Mouse (Mus musculus) telencephalon, adult 2 months (tissue): Measurements from ENCODE around the gene Hoxa3.

Experiments used
- DNase-seq: peaks from one replicate; pipeline ENCODE4 v3.0.0-alpha.2; 2011; ENCODE audit warnings: low read depth, low spot score

Hoxa3 gene

GRCm38 (mm10) chr6:52185222-52185621, 27.9 kb downstream of the Hoxa3 start:
- DNase-seq: no peak

GRCm38 (mm10) chr6:52184668-52185067, 28.5 kb downstream of the Hoxa3 start:
- DNase-seq: no peak

GRCm38 (mm10) chr6:52183311-52184080, 29.6 kb downstream of the Hoxa3 start:
- DNase-seq: no peak

GRCm38 (mm10) chr6:52182793-52183192, 30.3 kb downstream of the Hoxa3 start:
- no peak for DNase-seq

- no peak for DNase-seq
Observed at GRCm38 (mm10) chr6:52182030-52182429, 31.1 kb downstream of the Hoxa3 start.

GRCm38 (mm10) chr6:52180726-52181125, 32.4 kb downstream of the Hoxa3 start:
- no peak for DNase-seq

GRCm38 (mm10) chr6:52180213-52180710, 32.9 kb downstream of the Hoxa3 start:
- no peak for DNase-seq

- DNase-seq: no peak
Observed at GRCm38 (mm10) chr6:52179690-52180089, 33.4 kb downstream of the Hoxa3 start.

- DNase-seq: no peak
Observed at GRCm38 (mm10) chr6:52178918-52179665, 34.0 kb downstream of the Hoxa3 start.

GRCm38 (mm10) chr6:52177806-52178205, 35.3 kb downstream of the Hoxa3 start:
- DNase-seq: no peak

- no peak for DNase-seq
Observed at GRCm38 (mm10) chr6:52177061-52177735, 35.9 kb downstream of the Hoxa3 start, which contains the start of gene 5730596B20Rik. Gene 5730596B20Rik (plus strand): TSS chr6:52177498.

- DNase-seq: no peak
Observed at GRCm38 (mm10) chr6:52176391-52176790, 36.7 kb downstream of the Hoxa3 start.

- DNase-seq: no peak
Observed at GRCm38 (mm10) chr6:52175864-52176263, 37.3 kb downstream of the Hoxa3 start.

GRCm38 (mm10) chr6:52174968-52175751, 38.0 kb downstream of the Hoxa3 start:
- no peak for DNase-seq

GRCm38 (mm10) chr6:52173648-52174047, 39.5 kb downstream of the Hoxa3 start:
- no peak for DNase-seq

- DNase-seq: no peak
Observed at GRCm38 (mm10) chr6:52172501-52172900, 40.6 kb downstream of the Hoxa3 start.

GRCm38 (mm10) chr6:52171938-52172337, 41.2 kb downstream of the Hoxa3 start:
- DNase-seq: no peak

GRCm38 (mm10) chr6:52171331-52171730, 41.8 kb downstream of the Hoxa3 start:
- no peak for DNase-seq

GRCm38 (mm10) chr6:52170898-52171223, 42.3 kb downstream of the Hoxa3 start:
- DNase-seq: no peak

GRCm38 (mm10) chr6:52170166-52170897, 42.8 kb downstream of the Hoxa3 start:
- DNase-seq: no peak
